Mouse (Mus musculus) hindbrain, embryonic 12.5 days (tissue): ENCODE data around the gene Fut11. TPM values are rescaled to one million over a fixed set of nuclear protein-coding genes. Genes with fewer than 3 reads are reported as not detected.
A peak's percentile ranks its signal among the peaks of the same experiment; 100 is the strongest.
"Not testable (repeated sequence)": the region's sequence is repeated elsewhere in the genome, so short reads cannot be mapped to it uniquely, and the experiment has no call there.

Source experiments
- ATAC-seq: fragments of 200-750 bp; cut with Nextera tagmentation; 2 replicates; pipeline ENCODE4 v1.8.0; 2017; ENCODE audit warnings: moderate TSS enrichment; ENCODE audit not compliant: low FRiP score
- H3K27ac ChIP-seq: fragments of 300-500 bp; sonication (generic); 2 replicates; pipeline ENCODE4 v1.5.1; 2016; ENCODE audit warnings: mild to moderate bottlenecking
- H3K27me3 ChIP-seq: fragments of 300-500 bp; sonication (generic); 2 replicates; pipeline ENCODE4 v1.6.1; 2016; ENCODE audit warnings: mild to moderate bottlenecking
- H3K36me3 ChIP-seq: fragments of 300-500 bp; sonication (generic); 2 replicates; pipeline ENCODE4 v1.6.1; 2016; ENCODE audit warnings: mild to moderate bottlenecking
- H3K4me1 ChIP-seq: fragments of 300-500 bp; sonication (generic); 2 replicates; pipeline ENCODE4 v1.6.1; 2016
- H3K4me2 ChIP-seq: fragments of 300-500 bp; sonication (generic); replicated peaks from 2 replicates; pipeline ENCODE4 v1.6.1; 2016; ENCODE audit warnings: mild to moderate bottlenecking
- H3K4me3 ChIP-seq: fragments of 300-500 bp; sonication (generic); 2 replicates; pipeline ENCODE4 v1.5.1; 2016; ENCODE audit warnings: mild to moderate bottlenecking
- H3K9ac ChIP-seq: fragments of 300-500 bp; sonication (generic); 2 replicates; pipeline ENCODE4 v1.6.1; 2016; ENCODE audit warnings: mild to moderate bottlenecking, moderate library complexity
- H3K9me3 ChIP-seq: fragments of 300-500 bp; sonication (generic); replicated peaks from 2 replicates; pipeline ENCODE4 v1.6.1; 2016; ENCODE audit warnings: mild to moderate bottlenecking
- WGBS: fragments of 180-500 bp; shearing (Covaris S2); methylation state at CpG from one replicate; pipeline ENCODE4 v1.1.7; 2016; 5-methylcytosine and 5-hydroxymethylcytosine counted together
- polyA plus RNA-seq: library from polyadenylated mRNA; unstranded; fragments of >200 nt; fragmentation: Nextera tagmentation; extraction: Ambion mirVana; gene quantifications from 2 replicates; pipeline ENCODE4 v1.2.1, GENCODE M21; 2016

The Fut11 gene
- polyA plus RNA-seq, 1 experiment from 2014 or later = 32.0 TPM

GRCm38 (mm10) chr14:20702096-20702740, 7.5 kb downstream of the Fut11 start:
- peak overlapping the region; percentile 65 for H3K4me2 ChIP-seq
- WGBS = 17% methylated on average over 15 of the region's 15 CpGs
- H3K9me3 ChIP-seq = no peaks in the 10 kb centered on the region
- ATAC-seq = peak; percentile 23; the same call in 1 of the 2 replicates
- peak overlapping the region; percentile 79 for H3K9ac ChIP-seq
- no peaks in the 10 kb centered on the region for H3K27me3 ChIP-seq
- peaks cover 18% of the 10 kb centered on the region for H3K36me3 ChIP-seq
- peak overlapping the region; percentile 91 for H3K27ac ChIP-seq
- H3K4me1 ChIP-seq = peaks cover 40% of the 10 kb centered on the region
- H3K4me3 ChIP-seq = peak overlapping the region; percentile 74

GRCm38 (mm10) chr14:20702741-20703381, 8.1 kb downstream of the Fut11 start, which contains the start of gene Chchd1:
Chchd1 (plus strand) TSS chr14:20703006.
- peaks cover 18% of the 10 kb centered on the region for H3K36me3 ChIP-seq
- ATAC-seq = peak; percentile 72
- no peaks in the 10 kb centered on the region for H3K27me3 ChIP-seq
- no peaks in the 10 kb centered on the region for H3K9me3 ChIP-seq
- peak within 1 kb of the TSS; percentile 65 for H3K4me2 ChIP-seq
- H3K4me3 ChIP-seq = peak within 1 kb of the TSS; percentile 74
- H3K4me1 ChIP-seq = peaks cover 33% of the 10 kb centered on the region
- H3K9ac ChIP-seq = peak within 1 kb of the TSS; percentile 79
- peak within 1 kb of the TSS; percentile 91 for H3K27ac ChIP-seq
- WGBS = under 1% methylated on average over 61 of the region's 61 CpGs

DNA sequence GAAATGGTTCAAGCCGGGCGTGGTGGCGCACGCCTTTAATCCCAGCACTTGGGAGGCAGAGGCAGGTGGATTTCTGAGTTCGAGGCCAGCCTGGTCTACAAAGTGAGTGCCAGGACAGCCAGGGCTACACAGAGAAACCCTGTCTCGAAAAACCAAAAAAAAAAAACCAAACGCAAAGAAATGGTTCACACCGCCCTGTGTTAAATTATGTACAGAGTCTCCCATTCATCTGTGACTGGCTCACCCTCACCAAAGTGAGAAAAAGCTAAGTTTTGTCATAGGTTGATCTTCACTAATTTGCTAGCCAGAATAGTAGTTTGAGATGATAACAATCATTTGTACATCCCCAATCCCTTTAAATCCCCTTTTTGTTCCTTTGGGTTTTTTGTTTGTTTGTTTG, 8.7 kb downstream of the Fut11 start:
- H3K9me3 ChIP-seq, ATAC-seq, H3K27me3 ChIP-seq: not testable (repeated sequence)
- Histone ChIP-seq H3K27ac (peak overlapping the region; percentile 91), H3K4me2 (peak overlapping the region; percentile 65), H3K4me1 (peaks cover 29% of the 10 kb centered on the region), H3K9ac (peak overlapping the region; percentile 79), H3K4me3 (peak overlapping the region; percentile 74), H3K36me3 (peaks cover 13% of the 10 kb centered on the region)
- 10% methylated on average over 8 of the region's 8 CpGs for WGBS

GRCm38 (mm10) chr14:20707201-20708190, 12.7 kb downstream of the Fut11 start, which contains the start of gene Zswim8:
Zswim8 (plus strand) TSS chr14:20707552.
- Histone ChIP-seq H3K4me2 (peak within 1 kb of the TSS; percentile 72), H3K9me3 (no peaks in the 10 kb centered on the region), H3K4me3 (peak within 1 kb of the TSS; percentile 99), H3K9ac (peak within 1 kb of the TSS; percentile 99), H3K27ac (peak within 1 kb of the TSS; percentile 88), H3K4me1 (peaks cover 19% of the 10 kb centered on the region), H3K27me3 (no peaks in the 10 kb centered on the region), H3K36me3 (peaks cover 34% of the 10 kb centered on the region)
- peak; percentile 94 for ATAC-seq
- under 1% methylated on average over 70 of the region's 80 CpGs for WGBS

GRCm38 (mm10) chr14:20708239-20708638, 13.5 kb downstream of the Fut11 start:
- Histone ChIP-seq H3K4me1 (peaks cover 19% of the 10 kb centered on the region), H3K9me3 (no peaks in the 10 kb centered on the region), H3K4me3 (peak overlapping the region; percentile 99), H3K27ac (peak overlapping the region; percentile 88; the same call in 1 of the 2 replicates), H3K4me2 (peak overlapping the region; percentile 72), H3K36me3 (peaks cover 41% of the 10 kb centered on the region), H3K9ac (peak overlapping the region; percentile 99), H3K27me3 (no peaks in the 10 kb centered on the region)
- ATAC-seq = no peak
- 9% methylated on average over 10 of the region's 10 CpGs for WGBS

- no peak overlapping the region for H3K9ac ChIP-seq
- H3K4me2 ChIP-seq = no peak overlapping the region
- 79% methylated on average over 11 of the region's 11 CpGs for WGBS
- H3K4me3 ChIP-seq = no peak overlapping the region
- H3K36me3 ChIP-seq = peaks cover 83% of the 10 kb centered on the region
- no peaks in the 10 kb centered on the region for H3K27me3 ChIP-seq
- H3K4me1 ChIP-seq = peaks cover 9% of the 10 kb centered on the region
- no peaks in the 10 kb centered on the region for H3K9me3 ChIP-seq
- no peak for ATAC-seq
- no peak overlapping the region for H3K27ac ChIP-seq
Measured at GRCm38 (mm10) chr14:20713832-20714231, 19.1 kb downstream of the Fut11 start.

DNA sequence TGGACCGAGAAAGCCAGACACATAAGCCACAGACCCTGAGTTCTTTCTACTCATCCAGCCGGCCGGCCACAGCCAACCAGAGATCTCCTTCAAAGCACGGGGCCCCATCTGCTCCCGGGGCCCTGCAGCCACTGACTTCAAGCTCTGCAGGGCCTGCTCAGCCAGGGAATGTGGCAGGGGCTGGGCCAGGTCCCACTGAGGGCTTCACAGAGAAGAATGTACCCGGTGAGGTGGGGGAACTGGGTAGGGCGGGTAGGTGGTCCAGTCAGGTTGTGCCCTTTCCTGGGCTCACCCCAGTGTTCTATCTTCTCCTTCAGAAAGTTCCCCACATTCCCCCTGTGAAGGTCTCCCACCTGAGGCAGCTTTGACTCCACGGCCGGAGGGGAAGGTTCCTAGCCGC, 23.7 kb downstream of the Fut11 start:
- H3K9ac ChIP-seq = no peak overlapping the region
- no peaks in the 10 kb centered on the region for H3K4me1 ChIP-seq
- peaks cover 97% of the 10 kb centered on the region for H3K36me3 ChIP-seq
- H3K27ac ChIP-seq = no peak overlapping the region
- 91% methylated on average over 10 of the region's 10 CpGs for WGBS
- no peak overlapping the region for H3K4me2 ChIP-seq
- H3K9me3 ChIP-seq = no peaks in the 10 kb centered on the region
- no peaks in the 10 kb centered on the region for H3K27me3 ChIP-seq
- H3K4me3 ChIP-seq = no peak overlapping the region
- no peak for ATAC-seq

- Histone ChIP-seq H3K4me1 (no peaks in the 10 kb centered on the region), H3K27me3 (no peaks in the 10 kb centered on the region), H3K36me3 (peaks cover 97% of the 10 kb centered on the region), H3K4me3 (no peak overlapping the region), H3K27ac (no peak overlapping the region), H3K9ac (no peak overlapping the region), H3K9me3 (no peaks in the 10 kb centered on the region), H3K4me2 (no peak overlapping the region)
- ATAC-seq = no peak
- WGBS = 95% methylated on average over 12 of the region's 12 CpGs
Measured at GRCm38 (mm10) chr14:20719767-20720166, 25.0 kb downstream of the Fut11 start.

GRCm38 (mm10) chr14:20721371-20721770, 26.6 kb downstream of the Fut11 start:
- Histone ChIP-seq H3K9ac (no peak overlapping the region), H3K36me3 (peaks cover 98% of the 10 kb centered on the region), H3K27ac (no peak overlapping the region), H3K27me3 (no peaks in the 10 kb centered on the region), H3K4me3 (no peak overlapping the region), H3K4me1 (no peaks in the 10 kb centered on the region), H3K4me2 (no peak overlapping the region), H3K9me3 (no peaks in the 10 kb centered on the region)
- 94% methylated on average over 4 of the region's 4 CpGs for WGBS
- no peak for ATAC-seq

- no peak for ATAC-seq
Measured at GRCm38 (mm10) chr14:20723006-20723405, 28.2 kb downstream of the Fut11 start.

GRCm38 (mm10) chr14:20724043-20724442, 29.3 kb downstream of the Fut11 start:
- Histone ChIP-seq H3K4me1 (no peaks in the 10 kb centered on the region), H3K36me3 (peaks cover 92% of the 10 kb centered on the region), H3K9me3 (no peaks in the 10 kb centered on the region), H3K27ac (no peak overlapping the region), H3K9ac (no peak overlapping the region), H3K4me2 (no peak overlapping the region), H3K27me3 (no peaks in the 10 kb centered on the region), H3K4me3 (no peak overlapping the region)
- 0 out of 2 replicates have a peak, but pooled peaks have one; percentile 2 for ATAC-seq
- 36% methylated on average over 5 of the region's 5 CpGs for WGBS

More at GRCm38 (mm10) chr14:20723006-20723405, 28.2 kb downstream of the Fut11 start:
- Histone ChIP-seq H3K36me3 (peaks cover 94% of the 10 kb centered on the region), H3K4me1 (no peaks in the 10 kb centered on the region), H3K27me3 (no peaks in the 10 kb centered on the region), H3K9ac (no peak overlapping the region), H3K27ac (no peak overlapping the region), H3K4me2 (no peak overlapping the region), H3K4me3 (no peak overlapping the region), H3K9me3 (no peaks in the 10 kb centered on the region)
- 89% methylated on average over 12 of the region's 12 CpGs for WGBS
